Mouse (Mus musculus) ZHBTc4 (cell line): ENCODE measurements around the gene Rps3.

Source experiments
- DNase-seq: peaks from one replicate; pipeline ENCODE4 v3.0.0-alpha.2; 2011; ENCODE audit warnings: low read depth, low spot score

Gene Rps3

GRCm38 (mm10) chr7:99441534-99442072 lies 41.9 kb downstream of the Rps3 start:
- DNase-seq: peak; percentile 57

GRCm38 (mm10) chr7:99438881-99439280 lies 44.7 kb downstream of the Rps3 start:
- peak; percentile 72 for DNase-seq

DNA sequence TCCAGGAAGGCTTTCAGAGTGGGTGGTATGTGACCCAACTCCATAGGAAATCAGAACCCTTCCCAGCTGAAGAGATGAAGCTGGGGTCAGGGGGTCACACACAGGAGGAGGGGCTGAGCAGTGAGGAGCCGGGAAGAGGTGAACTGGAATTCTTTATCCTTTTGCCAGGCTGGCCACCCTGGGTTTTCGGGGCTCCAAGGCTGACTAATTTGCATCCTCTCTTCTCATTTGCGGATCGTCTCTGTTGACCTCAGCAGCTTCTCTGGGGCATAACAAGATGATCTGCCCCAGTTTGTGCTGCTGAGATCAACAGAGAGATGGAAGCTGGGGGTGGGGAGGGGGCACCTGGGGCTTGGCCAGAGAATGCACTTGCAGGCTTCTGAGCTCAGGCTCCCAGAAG lies 47.0 kb downstream of the Rps3 start:
- no peak for DNase-seq

- no peak for DNase-seq
These were observed 48.8 kb downstream of the Rps3 start for GRCm38 (mm10) chr7:99434672-99435250.

DNA sequence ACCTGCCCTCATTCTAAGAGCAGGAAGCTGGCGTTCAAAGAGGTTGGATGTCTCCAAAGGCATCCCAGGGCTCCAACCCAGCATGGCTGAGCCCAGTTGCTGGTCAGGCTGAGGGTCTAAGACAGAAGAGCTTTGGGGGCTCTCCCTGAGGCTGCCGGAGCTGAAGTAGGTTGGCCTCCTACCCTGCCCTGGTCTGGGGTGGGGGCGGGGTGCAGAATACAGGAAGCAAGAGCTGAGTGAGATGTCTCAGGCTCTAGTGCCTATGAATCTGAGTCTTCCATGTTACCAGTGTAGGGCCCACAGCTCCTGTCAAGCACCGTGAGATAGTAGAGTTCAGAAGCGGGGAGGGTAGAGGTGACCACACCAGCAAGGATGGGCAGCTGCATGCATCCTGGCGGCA lies 50.7 kb downstream of the Rps3 start:
- DNase-seq: no peak

DNA sequence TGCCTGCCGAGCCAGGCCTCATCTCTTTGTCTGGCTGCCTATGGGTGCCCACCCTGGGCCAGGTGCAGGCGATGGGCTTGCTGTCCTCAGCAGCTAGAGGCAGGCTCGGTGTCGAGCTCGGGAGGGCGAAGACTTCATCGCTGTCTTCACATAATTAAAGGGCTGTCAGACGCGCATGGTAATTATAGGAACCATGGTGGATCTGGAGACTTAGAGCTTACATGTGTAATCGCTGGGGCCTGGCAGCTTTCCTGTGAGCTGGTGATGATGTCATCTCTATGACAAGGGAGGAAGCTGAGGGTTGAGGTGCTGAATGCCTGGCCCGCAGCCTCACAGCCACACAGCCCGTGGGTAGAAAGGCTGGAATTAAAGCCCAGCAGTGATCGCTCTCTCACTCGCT lies 51.3 kb downstream of the Rps3 start:
- DNase-seq: no peak

DNA sequence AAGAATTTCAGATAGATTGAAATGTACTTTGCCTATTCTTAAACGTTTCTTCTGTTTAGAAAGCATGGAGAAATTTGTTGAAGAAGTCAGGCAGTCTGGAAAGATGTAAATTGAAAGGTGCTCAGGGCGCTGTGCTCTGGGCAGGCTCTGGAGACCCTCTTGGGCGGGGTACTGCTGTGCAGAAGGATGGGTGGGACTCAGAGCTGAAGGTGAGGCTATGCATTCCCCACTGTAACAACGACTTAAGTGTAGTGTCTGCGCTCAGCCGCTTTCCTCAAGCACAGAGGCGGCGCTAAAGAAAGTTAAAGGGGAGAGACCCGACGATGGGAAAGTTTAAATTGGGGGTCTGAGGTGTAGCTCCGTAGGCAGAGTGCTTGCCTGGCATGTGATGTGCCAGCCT lies 53.3 kb downstream of the Rps3 start:
- peak; percentile 65 for DNase-seq

DNA sequence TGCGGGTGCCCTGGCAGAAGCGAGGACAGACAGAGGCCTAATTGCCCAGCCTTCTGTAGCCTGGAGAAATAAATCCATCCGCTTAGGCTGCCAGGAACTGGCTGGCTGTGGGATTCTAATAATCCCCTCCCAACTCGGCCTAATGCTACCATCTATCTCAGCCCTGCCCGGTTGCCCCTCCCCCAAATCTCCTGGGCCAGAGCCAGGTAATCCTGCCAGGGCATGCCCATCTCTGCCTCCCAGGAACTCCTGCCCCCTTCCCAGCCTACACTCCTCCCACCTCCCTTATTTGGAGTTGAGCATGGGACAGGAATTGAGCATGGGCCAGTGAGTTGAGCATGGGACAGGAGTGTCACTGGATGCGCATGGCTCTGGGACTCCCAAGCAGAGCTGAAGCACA lies 53.8 kb downstream of the Rps3 start:
- DNase-seq: peak; percentile 67

- DNase-seq: no peak
These were observed 54.7 kb downstream of the Rps3 start for GRCm38 (mm10) chr7:99428836-99429235.

GRCm38 (mm10) chr7:99427987-99428386 lies 55.6 kb downstream of the Rps3 start:
- DNase-seq: no peak
